Mouse (Mus musculus): ENCODE data around the gene Tiam1. TPM values are rescaled to one million over a fixed set of nuclear protein-coding genes. Genes with fewer than 3 reads are reported as not detected.

Tiam1 gene
- polyA plus RNA-seq, 1 experiment = 19.3 TPM

- no peak for TF ChIP-seq CTCF (IDR thresholded peaks at IDR 0.05; ENCODE audit: borderline replicate concordance, extremely low read depth, insufficient read depth, insufficient read length)
- no peak for TF ChIP-seq POLR2A (IDR thresholded peaks at IDR 0.05; ENCODE audit: borderline replicate concordance, extremely low read depth, insufficient read depth, insufficient read length, poor library complexity, severe bottlenecking)
- DNase-seq (ENCODE audit: low read depth) = no peak
These were observed 180.7 kb downstream of the Tiam1 start for GRCm38 (mm10) chr16:89962876-89963275.

GRCm38 (mm10) chr16:89960904-89961303, 182.7 kb downstream of the Tiam1 start:
- peak; percentile 47 for DNase-seq (ENCODE audit: low read depth)
- TF ChIP-seq POLR2A (IDR thresholded peaks at IDR 0.05; ENCODE audit: borderline replicate concordance, extremely low read depth, insufficient read depth, insufficient read length, poor library complexity, severe bottlenecking) = no peak
- no peak for TF ChIP-seq CTCF (IDR thresholded peaks at IDR 0.05; ENCODE audit: borderline replicate concordance, extremely low read depth, insufficient read depth, insufficient read length)

- DNase-seq (ENCODE audit: low read depth) = peak; percentile 71
- TF ChIP-seq CTCF (IDR thresholded peaks at IDR 0.05; ENCODE audit: borderline replicate concordance, extremely low read depth, insufficient read depth, insufficient read length) (no peak), POLR2A (IDR thresholded peaks at IDR 0.05; ENCODE audit: borderline replicate concordance, extremely low read depth, insufficient read depth, insufficient read length, poor library complexity, severe bottlenecking) (no peak)
These were observed 183.2 kb downstream of the Tiam1 start for GRCm38 (mm10) chr16:89960186-89960878.

DNA sequence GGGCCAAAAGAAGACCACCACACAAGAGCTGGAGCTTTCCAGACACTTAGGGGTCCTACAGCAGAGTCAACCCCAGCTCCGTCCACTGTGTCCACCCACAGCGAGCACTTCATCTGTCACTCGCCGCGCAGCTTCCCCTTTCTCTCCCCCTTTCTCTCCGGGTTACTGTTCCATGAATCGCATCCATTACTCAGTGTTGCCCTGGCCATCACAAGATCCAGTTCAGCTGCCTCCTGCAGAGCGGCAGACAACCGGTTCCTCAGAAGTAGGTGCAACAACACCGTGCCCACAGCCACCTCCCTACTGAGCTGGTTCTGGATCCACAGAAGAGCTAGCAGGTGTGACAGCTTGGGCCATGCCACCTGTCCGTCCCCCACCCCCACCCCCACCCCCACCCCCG, 184.6 kb downstream of the Tiam1 start:
- TF ChIP-seq CTCF (IDR thresholded peaks at IDR 0.05; ENCODE audit: borderline replicate concordance, extremely low read depth, insufficient read depth, insufficient read length) (no peak), POLR2A (IDR thresholded peaks at IDR 0.05; ENCODE audit: borderline replicate concordance, extremely low read depth, insufficient read depth, insufficient read length, poor library complexity, severe bottlenecking) (no peak)

DNA sequence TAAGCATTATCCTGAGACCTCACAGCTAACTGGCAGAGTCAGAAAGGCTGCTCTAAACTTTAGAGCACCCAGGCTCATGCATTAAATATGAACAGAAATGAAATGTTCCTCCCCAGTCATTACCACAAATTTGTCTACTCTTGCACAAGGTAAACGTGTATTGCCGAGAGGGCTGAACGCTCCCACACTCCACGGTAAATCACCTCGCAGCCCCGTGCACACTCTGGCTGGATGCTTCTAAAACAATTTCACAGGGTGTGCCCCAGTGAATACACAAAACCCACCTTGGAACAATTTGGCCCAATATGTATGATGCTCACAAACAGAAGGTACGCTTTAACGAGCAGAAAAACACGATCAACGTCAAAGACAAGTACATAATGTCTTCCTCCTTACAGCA, 185.5 kb downstream of the Tiam1 start:
- DNase-seq (ENCODE audit: low read depth) = no peak
- TF ChIP-seq POLR2A (IDR thresholded peaks at IDR 0.05; ENCODE audit: borderline replicate concordance, extremely low read depth, insufficient read depth, insufficient read length, poor library complexity, severe bottlenecking) = no peak
- TF ChIP-seq CTCF (IDR thresholded peaks at IDR 0.05; ENCODE audit: borderline replicate concordance, extremely low read depth, insufficient read depth, insufficient read length) = no peak

More for the DNA sequence above, 184.6 kb downstream of the Tiam1 start:
- DNase-seq (ENCODE audit: low read depth) = no peak

DNA sequence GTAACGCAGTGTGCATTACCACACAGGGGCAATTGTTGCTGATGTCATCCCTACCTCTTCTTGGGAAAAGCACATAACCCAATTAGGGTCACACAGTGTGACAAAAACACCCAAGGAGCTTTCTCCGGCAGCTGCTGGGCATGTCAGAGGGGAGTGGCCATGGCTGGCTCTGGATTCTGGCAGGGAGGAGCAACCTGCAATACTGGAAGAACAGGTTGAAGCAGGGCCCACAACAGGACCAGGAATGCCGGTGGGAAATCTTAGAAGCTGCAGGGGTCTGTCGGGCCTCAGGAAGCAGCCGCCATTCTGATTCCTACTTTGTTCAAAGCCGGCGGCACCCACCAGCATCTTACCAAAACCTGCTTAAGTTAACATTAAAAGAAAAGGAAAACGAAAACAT, 189.0 kb downstream of the Tiam1 start:
- TF ChIP-seq CTCF (IDR thresholded peaks at IDR 0.05; ENCODE audit: borderline replicate concordance, extremely low read depth, insufficient read depth, insufficient read length) = no peak
- no peak for TF ChIP-seq POLR2A (IDR thresholded peaks at IDR 0.05; ENCODE audit: borderline replicate concordance, extremely low read depth, insufficient read depth, insufficient read length, poor library complexity, severe bottlenecking)
- DNase-seq (ENCODE audit: low read depth) = no peak

- DNase-seq (ENCODE audit: low read depth) = no peak
- TF ChIP-seq CTCF (IDR thresholded peaks at IDR 0.05; ENCODE audit: borderline replicate concordance, extremely low read depth, insufficient read depth, insufficient read length) = no peak
- no peak for TF ChIP-seq POLR2A (IDR thresholded peaks at IDR 0.05; ENCODE audit: borderline replicate concordance, extremely low read depth, insufficient read depth, insufficient read length, poor library complexity, severe bottlenecking)
These were observed 189.5 kb downstream of the Tiam1 start for GRCm38 (mm10) chr16:89954114-89954513.

GRCm38 (mm10) chr16:89952821-89953220, 190.7 kb downstream of the Tiam1 start:
- no peak for DNase-seq (ENCODE audit: low read depth)
- no peak for TF ChIP-seq POLR2A (IDR thresholded peaks at IDR 0.05; ENCODE audit: borderline replicate concordance, extremely low read depth, insufficient read depth, insufficient read length, poor library complexity, severe bottlenecking)
- no peak for TF ChIP-seq CTCF (IDR thresholded peaks at IDR 0.05; ENCODE audit: borderline replicate concordance, extremely low read depth, insufficient read depth, insufficient read length)

GRCm38 (mm10) chr16:89950754-89951153, 192.8 kb downstream of the Tiam1 start:
- DNase-seq (ENCODE audit: low read depth) = no peak
- no peak for TF ChIP-seq POLR2A (IDR thresholded peaks at IDR 0.05; ENCODE audit: borderline replicate concordance, extremely low read depth, insufficient read depth, insufficient read length, poor library complexity, severe bottlenecking)
- TF ChIP-seq CTCF (IDR thresholded peaks at IDR 0.05; ENCODE audit: borderline replicate concordance, extremely low read depth, insufficient read depth, insufficient read length) = no peak

- DNase-seq (ENCODE audit: low read depth) = no peak
- TF ChIP-seq POLR2A (IDR thresholded peaks at IDR 0.05; ENCODE audit: borderline replicate concordance, extremely low read depth, insufficient read depth, insufficient read length, poor library complexity, severe bottlenecking) = no peak
- no peak for TF ChIP-seq CTCF (IDR thresholded peaks at IDR 0.05; ENCODE audit: borderline replicate concordance, extremely low read depth, insufficient read depth, insufficient read length)
These were observed 193.3 kb downstream of the Tiam1 start for GRCm38 (mm10) chr16:89950251-89950650.

GRCm38 (mm10) chr16:89948040-89948439, 195.5 kb downstream of the Tiam1 start:
- no peak for DNase-seq (ENCODE audit: low read depth)
- no peak for TF ChIP-seq POLR2A (IDR thresholded peaks at IDR 0.05; ENCODE audit: borderline replicate concordance, extremely low read depth, insufficient read depth, insufficient read length, poor library complexity, severe bottlenecking)
- TF ChIP-seq CTCF (IDR thresholded peaks at IDR 0.05; ENCODE audit: borderline replicate concordance, extremely low read depth, insufficient read depth, insufficient read length) = no peak

DNA sequence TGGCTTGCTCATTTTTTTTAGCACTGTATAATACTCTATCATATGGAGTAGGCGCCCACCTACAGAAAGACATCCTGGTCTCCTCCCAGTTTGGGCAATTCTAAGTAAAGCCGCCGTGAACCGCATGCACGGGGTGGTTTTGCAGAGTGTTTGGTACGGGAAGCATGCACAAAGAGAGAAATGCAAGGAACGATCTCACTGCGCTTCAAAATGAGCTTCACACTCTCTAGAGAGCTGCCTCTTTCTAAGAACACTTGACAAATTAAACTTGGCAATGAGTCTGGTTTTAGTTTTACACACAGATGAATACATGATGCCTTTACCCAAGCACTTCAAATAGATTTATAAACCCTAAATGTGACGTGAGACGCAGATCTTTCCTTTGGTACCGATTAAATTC, 196.8 kb downstream of the Tiam1 start:
- TF ChIP-seq CTCF (IDR thresholded peaks at IDR 0.05; ENCODE audit: borderline replicate concordance, extremely low read depth, insufficient read depth, insufficient read length) = no peak
- TF ChIP-seq POLR2A (IDR thresholded peaks at IDR 0.05; ENCODE audit: borderline replicate concordance, extremely low read depth, insufficient read depth, insufficient read length, poor library complexity, severe bottlenecking) = no peak
- no peak for DNase-seq (ENCODE audit: low read depth)

All from brain, embryonic 14.5 days (tissue).